Mouse (Mus musculus): ENCODE results near the gene Ddx28. TPM values are rescaled to one million over a fixed set of nuclear protein-coding genes. Genes with fewer than 3 reads are reported as not detected.

Ddx28 gene
- 10 to 100 TPM in 1 of 2 experiments, 1 to 10 TPM in 1; 8.0 to 10.7 TPM for total RNA-seq (2023)

DNA sequence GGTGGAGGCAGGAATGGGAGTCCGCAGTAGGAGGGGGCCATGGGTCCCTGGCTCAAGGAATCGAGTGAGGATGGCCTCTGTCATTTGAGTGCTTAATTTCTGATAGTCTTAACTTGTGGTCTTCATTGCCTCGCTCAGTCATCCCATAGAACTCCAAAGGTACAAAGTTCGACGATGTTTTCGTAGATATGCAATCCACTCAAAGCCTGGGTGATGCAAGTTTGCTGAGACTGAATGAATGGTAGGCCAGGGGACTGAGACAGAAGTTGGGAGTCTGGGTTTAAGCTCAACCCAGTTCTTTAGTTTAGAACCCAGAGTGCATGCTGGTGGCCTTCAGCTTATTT lies at the start of gene Ddx28:
Gene Ddx28, minus strand, starts transcription at position 240 of the 344 bp plus-strand sequence.

DNA sequence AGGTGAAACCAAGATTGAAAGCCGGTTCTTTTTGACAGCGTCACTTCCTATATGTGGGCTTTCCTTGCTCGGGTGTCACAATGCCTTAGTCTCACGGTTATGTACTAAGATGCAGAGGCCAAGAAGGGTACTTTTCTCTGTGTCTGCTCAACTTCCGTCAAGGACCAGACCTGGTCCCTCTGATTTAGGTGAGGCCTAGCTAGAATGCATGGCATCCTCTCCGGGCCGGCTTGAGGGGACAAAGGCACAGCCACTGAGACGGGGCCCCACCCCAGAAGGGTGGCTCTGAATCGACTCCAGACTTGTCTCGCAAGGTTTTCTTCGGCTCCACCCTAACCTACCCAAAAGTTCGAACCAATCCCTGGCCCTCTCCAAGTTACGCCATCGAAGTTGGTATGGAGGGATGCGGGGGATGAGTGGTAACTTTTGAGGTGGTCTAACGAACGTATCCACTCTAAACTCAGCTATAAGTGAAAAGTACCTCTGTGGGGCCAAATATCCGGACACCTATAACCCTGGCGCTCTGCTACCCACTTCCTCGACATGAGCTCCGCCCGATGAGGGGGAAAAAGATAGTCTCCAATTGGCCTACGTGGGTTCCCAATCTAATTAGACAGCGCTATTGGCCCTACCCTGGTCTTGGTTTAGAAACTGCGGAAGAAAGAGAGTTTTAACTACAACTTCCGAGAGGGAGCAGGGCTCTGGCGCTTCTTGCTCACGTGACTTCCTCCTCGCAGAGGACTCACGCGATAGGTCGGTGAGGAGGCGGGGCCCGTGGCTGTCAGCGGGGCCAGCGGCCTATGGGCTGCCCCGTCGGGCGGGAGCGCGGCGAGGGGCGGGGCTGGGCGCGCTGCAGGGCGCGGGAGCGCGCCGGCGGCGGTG lies 47.3 kb upstream of the Ddx28 start, which contains the start of gene Nfatc3:
Gene Nfatc3, plus strand, starts transcription at position 110 of the 882 bp plus-strand sequence.

DNA sequence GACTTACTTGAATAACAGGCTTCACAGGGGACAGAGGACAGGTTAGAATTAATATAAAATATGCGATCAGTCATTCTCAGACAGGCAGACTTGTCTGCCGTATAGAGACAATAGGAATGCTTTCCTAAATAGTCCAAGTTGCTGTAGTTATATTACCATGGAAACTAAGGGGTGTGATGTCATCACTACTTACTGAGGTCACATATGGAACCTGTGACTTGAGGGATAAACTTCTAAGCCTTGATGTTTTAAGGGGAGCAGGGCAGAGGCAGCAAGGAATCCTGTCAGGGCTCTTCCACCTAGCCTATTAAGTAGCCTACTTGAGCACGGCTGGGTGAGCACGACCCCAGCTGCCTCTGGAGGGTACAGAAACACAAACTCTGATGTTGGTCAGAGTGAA lies 5.8 kb downstream of the Ddx28 start, which contains the start of gene Dpep2nb:
Gene Dpep2nb, minus strand, starts transcription at position 101 of the 400 bp plus-strand sequence.

GRCm38 (mm10) chr8:105990856-105991387 lies 20.8 kb downstream of the Ddx28 start, which contains the start of gene Dus2:
TSS of gene Dus2 (plus strand) at chr8:105991337.

GRCm38 (mm10) chr8:105979325-105979724 lies 32.4 kb downstream of the Ddx28 start, which contains the start of gene Dpep3:
TSS of gene Dpep3 (minus strand) at chr8:105979429.

DNA sequence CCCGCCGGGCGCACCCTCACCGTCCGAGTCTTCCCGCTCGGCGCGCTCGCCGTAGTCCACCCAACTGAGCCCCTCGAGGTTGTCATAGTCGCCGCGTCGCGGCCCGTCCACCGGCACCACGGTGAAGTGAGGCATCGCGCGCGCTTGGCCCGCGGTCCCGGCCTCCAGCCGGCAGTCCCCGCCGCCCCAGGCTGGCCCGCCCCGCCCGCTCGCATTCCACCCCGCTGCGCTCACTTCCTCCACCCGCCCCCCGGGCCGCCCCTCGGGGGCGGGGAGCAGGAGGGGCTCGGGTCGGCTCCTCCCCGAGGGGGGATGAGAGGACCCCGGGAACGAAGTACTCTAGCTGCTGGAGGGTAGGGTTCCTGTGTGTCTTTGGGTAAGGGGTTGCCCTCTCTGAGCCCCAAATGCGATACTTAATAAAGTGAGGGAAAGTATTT lies 45.8 kb downstream of the Ddx28 start, which contains the start of gene Slc12a4:
Gene Slc12a4, minus strand, starts transcription at position 193 of the 437 bp plus-strand sequence.

Other genes starting within 250 kb of the Ddx28 start
- gene Ranbp10, start 184.5 kb downstream of the Ddx28 start, total RNA-seq (2023): 10 to 100 TPM; 36.8 to 38.6 TPM
- 1 to 10 TPM; 1.4 to 1.6 TPM for gene Tsnaxip1, start 184.2 kb downstream of the Ddx28 start, total RNA-seq (2023)
- gene Cenpt, start 158.6 kb downstream of the Ddx28 start, total RNA-seq (2023): 10 to 100 TPM; 17.6 to 18.1 TPM
- gene Thap11, start 156.8 kb downstream of the Ddx28 start, total RNA-seq (2023): 10 to 100 TPM; 17.1 to 19.7 TPM
- 10 to 100 TPM; 17.1 to 31.8 TPM for gene Nutf2, start 151.3 kb downstream of the Ddx28 start, total RNA-seq (2023)
- gene Edc4, start 131.0 kb downstream of the Ddx28 start, total RNA-seq (2023): 10 to 100 TPM; 75.9 to 79.6 TPM
- 1 to 10 TPM in 1 of 2 experiments, not detected in 1; 1.3 TPM for gene Nrn1l, start 118.3 kb downstream of the Ddx28 start, total RNA-seq (2023)
- gene Pskh1, start 111.4 kb downstream of the Ddx28 start, total RNA-seq (2023): 10 to 100 TPM; 22.5 to 30.1 TPM
- 1 to 10 TPM; 2.0 to 3.5 TPM for gene Ctrl, start 78.0 kb downstream of the Ddx28 start, total RNA-seq (2023)
- gene Psmb10, start 73.4 kb downstream of the Ddx28 start, total RNA-seq (2023): 100 to 1,000 TPM; 141 to 157 TPM
- under 1 TPM in 1 of 2 experiments, not detected in 1; 0.67 TPM for gene Lcat, start 68.5 kb downstream of the Ddx28 start, total RNA-seq (2023)
- gene Slc12a4, start 45.8 kb downstream of the Ddx28 start, total RNA-seq (2023): 10 to 100 TPM; 13.7 to 16.2 TPM
- gene Dpep3, start 32.5 kb downstream of the Ddx28 start, total RNA-seq (2023): not detected
- 10 to 100 TPM; 29.8 to 31.5 TPM for gene Dus2, start 20.5 kb downstream of the Ddx28 start, total RNA-seq (2023)
- not detected for gene Dpep2nb, start 5.9 kb downstream of the Ddx28 start, total RNA-seq (2023)
- gene Nfatc3, start 47.0 kb upstream of the Ddx28 start, total RNA-seq (2023): 100 to 1,000 TPM; 207 to 214 TPM
- gene Esrp2, start 125.1 kb upstream of the Ddx28 start, total RNA-seq (2023): not detected
- gene Pla2g15, start 138.5 kb upstream of the Ddx28 start, total RNA-seq (2023): 10 to 100 TPM in 1 of 2 experiments, 1 to 10 TPM in 1; 9.8 to 12.9 TPM
- 10 to 100 TPM; 32.5 to 38.9 TPM for gene Slc7a6, start 157.0 kb upstream of the Ddx28 start, total RNA-seq (2023)
- 10 to 100 TPM; 69.9 to 85.8 TPM for gene Slc7a6os, start 199.1 kb upstream of the Ddx28 start, total RNA-seq (2023)
- 10 to 100 TPM; 33.1 to 44.6 TPM for gene Prmt7, start 199.1 kb upstream of the Ddx28 start, total RNA-seq (2023)

All from B cell, adult 67 days (primary cell).